Mouse (Mus musculus) forebrain, postnatal 0 days (tissue): ENCODE data around the gene Gusb. TPM values are rescaled to one million over a fixed set of nuclear protein-coding genes. Genes with fewer than 3 reads are reported as not detected.

Experiments used
- ATAC-seq: fragments of 200-750 bp; cut with Nextera tagmentation; 2 replicates; pipeline ENCODE4 v1.8.0; 2017; ENCODE audit warnings: mild to moderate bottlenecking, moderate library complexity
- DNase-seq: peaks from one replicate; pipeline ENCODE4 v3.0.0-alpha.2; 2015
- H3K27ac ChIP-seq: fragments of 300-500 bp; sonication (generic); 2 replicates; pipeline ENCODE4 v1.5.1; 2014; ENCODE audit warnings: low read depth, mild to moderate bottlenecking, antibody characterized with exemption, low read length, moderate library complexity, mixed read lengths
- H3K27me3 ChIP-seq: fragments of 300-500 bp; sonication (generic); 2 replicates; pipeline ENCODE4 v1.6.1; 2014; ENCODE audit warnings: mild to moderate bottlenecking, low read length, mixed read lengths; ENCODE audit not compliant: insufficient read depth
- H3K36me3 ChIP-seq: fragments of 300-500 bp; sonication (generic); 2 replicates; pipeline ENCODE4 v1.6.1; 2014; ENCODE audit warnings: mild to moderate bottlenecking, moderate library complexity; ENCODE audit not compliant: insufficient read depth
- H3K4me1 ChIP-seq: fragments of 300-500 bp; sonication (generic); 2 replicates; pipeline ENCODE4 v1.6.1; 2014; ENCODE audit warnings: antibody characterized with exemption; ENCODE audit not compliant: insufficient read depth
- H3K4me2 ChIP-seq: fragments of 300-500 bp; sonication (generic); 2 replicates; pipeline ENCODE4 v1.6.1; 2014; ENCODE audit warnings: low read depth, mild to moderate bottlenecking, moderate library complexity
- H3K4me3 ChIP-seq: fragments of 300-500 bp; sonication (generic); 2 replicates; pipeline ENCODE4 v1.5.1; 2014; ENCODE audit warnings: low read depth, low read length, mixed read lengths
- H3K9ac ChIP-seq: fragments of 300-500 bp; sonication (generic); 2 replicates; pipeline ENCODE4 v1.6.1; 2014; ENCODE audit warnings: mild to moderate bottlenecking
- H3K9me3 ChIP-seq: fragments of 300-500 bp; sonication (generic); 2 replicates; pipeline ENCODE4 v1.6.1; 2016; ENCODE audit warnings: low read length
- CTCF ChIP-seq: sonication (generic); IDR thresholded peaks from 2 replicates; pipeline ENCODE4 v1.5.1; 2016; ENCODE audit warnings: antibody characterized with exemption, control low read depth, low read depth
- WGBS: fragments of 180-500 bp; shearing (Covaris S2); extraction: QIAGEN DNeasy Blood & Tissue Kit; methylation state at CpG from one replicate; pipeline ENCODE4 v1.1.7; 2014; 5-methylcytosine and 5-hydroxymethylcytosine counted together
- polyA plus RNA-seq: library from polyadenylated mRNA; unstranded; fragments of >200 nt; fragmentation: Nextera tagmentation; extraction: Ambion mirVana; gene quantifications from 2 replicates; pipeline ENCODE4 v1.2.1, GENCODE M21; 2015
- total RNA-seq: library from RNA; depleted of rRNA; stranded (reverse); fragments of >200 nt; gene quantifications from 2 replicates; pipeline ENCODE4 v1.2.3, GENCODE M21; 2014

The Gusb gene
- total and polyA plus RNA-seq, 2 experiments from 2014 or later, result 19.9 to 29.3 TPM

GRCm38 (mm10) chr5:130010961-130011360, 8.1 kb upstream of the Gusb start:
- Histone ChIP-seq H3K9ac (no peak overlapping the region), H3K4me1 (no peaks in the 10 kb centered on the region), H3K4me2 (no peak overlapping the region), H3K27me3 (no peaks in the 10 kb centered on the region), H3K4me3 (no peak overlapping the region), H3K27ac (no peak overlapping the region), H3K9me3 (no peaks in the 10 kb centered on the region), H3K36me3 (peaks cover 5% of the 10 kb centered on the region; the same call in 1 of the 2 replicates)
- no peak for DNase-seq
- no peak for ATAC-seq
- 94% methylated on average over 5 of the region's 5 CpGs for WGBS
- peak; percentile 50 for TF ChIP-seq CTCF

- no peak for TF ChIP-seq CTCF
- WGBS, result 93% methylated on average over 4 of the region's 4 CpGs
Measured at GRCm38 (mm10) chr5:130009784-130010183, 6.9 kb upstream of the Gusb start.

GRCm38 (mm10) chr5:130008034-130008590, 5.3 kb upstream of the Gusb start:
- DNase-seq (no peak), ATAC-seq (no peak)
- Histone ChIP-seq H3K4me1 (no peaks in the 10 kb centered on the region), H3K27me3 (no peaks in the 10 kb centered on the region), H3K9ac (no peak overlapping the region), H3K27ac (no peak overlapping the region), H3K36me3 (peaks cover 5% of the 10 kb centered on the region; the same call in 1 of the 2 replicates), H3K4me2 (no peak overlapping the region), H3K4me3 (no peak overlapping the region), H3K9me3 (no peaks in the 10 kb centered on the region)
- 80% methylated on average over 6 of the region's 6 CpGs for WGBS
- no peak for TF ChIP-seq CTCF

More at GRCm38 (mm10) chr5:130009784-130010183, 6.9 kb upstream of the Gusb start:
- H3K36me3 ChIP-seq, result peaks cover 5% of the 10 kb centered on the region; the same call in 1 of the 2 replicates
- H3K27ac ChIP-seq, result no peak overlapping the region
- no peaks in the 10 kb centered on the region for H3K9me3 ChIP-seq
- no peaks in the 10 kb centered on the region for H3K27me3 ChIP-seq
- ATAC-seq (no peak), DNase-seq (no peak)
- H3K4me2 ChIP-seq, result no peak overlapping the region
- H3K4me1 ChIP-seq, result no peaks in the 10 kb centered on the region
- no peak overlapping the region for H3K9ac ChIP-seq
- no peak overlapping the region for H3K4me3 ChIP-seq

- peak; percentile 29 for TF ChIP-seq CTCF
- Histone ChIP-seq H3K27me3 (no peaks in the 10 kb centered on the region), H3K4me1 (0 out of 2 replicates have a peak, but pooled peaks cover 3% of the 10 kb centered on the region), H3K27ac (no peak overlapping the region), H3K9me3 (no peaks in the 10 kb centered on the region), H3K4me2 (no peak overlapping the region), H3K4me3 (no peak overlapping the region), H3K9ac (no peak overlapping the region), H3K36me3 (peaks cover 5% of the 10 kb centered on the region; the same call in 1 of the 2 replicates)
- ATAC-seq (no peak), DNase-seq (no peak)
- 96% methylated on average over 1 of the region's 1 CpGs for WGBS
Measured at GRCm38 (mm10) chr5:130007344-130007743, 4.5 kb upstream of the Gusb start.

- ATAC-seq (no peak), DNase-seq (no peak)
- Histone ChIP-seq H3K9me3 (no peaks in the 10 kb centered on the region), H3K27me3 (no peaks in the 10 kb centered on the region), H3K36me3 (no peaks in the 10 kb centered on the region), H3K4me1 (peaks cover 9% of the 10 kb centered on the region; the same call in 1 of the 2 replicates), H3K4me3 (peak overlapping the region; percentile 60; the same call in 1 of the 2 replicates), H3K27ac (no peak overlapping the region), H3K4me2 (peak overlapping the region; percentile 90), H3K9ac (0 out of 2 replicates have a peak overlapping the region, but pooled peaks have one; percentile 69)
- WGBS, result 79% methylated on average over 7 of the region's 7 CpGs
- no peak for TF ChIP-seq CTCF
Measured at GRCm38 (mm10) chr5:130003229-130003628, 380 bp upstream of the Gusb start.

- H3K36me3 ChIP-seq, result no peaks in the 10 kb centered on the region
- ATAC-seq (no peak), DNase-seq (no peak)
- H3K4me2 ChIP-seq, result peak overlapping the region; percentile 90; the same call in 1 of the 2 replicates
- H3K9ac ChIP-seq, result no peak overlapping the region
- no peak overlapping the region for H3K4me3 ChIP-seq
- no peaks in the 10 kb centered on the region for H3K9me3 ChIP-seq
- H3K27ac ChIP-seq, result no peak overlapping the region
- H3K4me1 ChIP-seq, result peaks cover 9% of the 10 kb centered on the region; the same call in 1 of the 2 replicates
- TF ChIP-seq CTCF, result no peak
- H3K27me3 ChIP-seq, result no peaks in the 10 kb centered on the region
- 77% methylated on average over 5 of the region's 5 CpGs for WGBS
Measured at GRCm38 (mm10) chr5:130001356-130001987, 1.4 kb downstream of the Gusb start.

GRCm38 (mm10) chr5:130000735-130001134, 2.1 kb downstream of the Gusb start:
- WGBS, result 94% methylated on average over 12 of the region's 12 CpGs
- TF ChIP-seq CTCF, result no peak
- no peak; the same call in 1 of the 2 replicates for ATAC-seq

More at GRCm38 (mm10) chr5:130000735-130001134, 2.1 kb downstream of the Gusb start:
- H3K4me2 ChIP-seq, result no peak overlapping the region
- DNase-seq, result no peak
- no peak overlapping the region for H3K27ac ChIP-seq
- H3K4me1 ChIP-seq, result peaks cover 9% of the 10 kb centered on the region; the same call in 1 of the 2 replicates
- no peak overlapping the region for H3K4me3 ChIP-seq
- no peak overlapping the region for H3K9ac ChIP-seq
- no peaks in the 10 kb centered on the region for H3K27me3 ChIP-seq
- H3K9me3 ChIP-seq, result no peaks in the 10 kb centered on the region
- no peaks in the 10 kb centered on the region for H3K36me3 ChIP-seq
